Mouse (Mus musculus) stomach, postnatal 0 days (tissue): ENCODE data around the gene Clpp. TPM values are rescaled to one million over a fixed set of nuclear protein-coding genes. Genes with fewer than 3 reads are reported as not detected.

Experiments used
- ATAC-seq: fragments of 200-750 bp; cut with Nextera tagmentation; 2 replicates; pipeline ENCODE4 v1.8.0; 2017; ENCODE audit not compliant: low FRiP score, low TSS enrichment
- DNase-seq: peaks from one replicate; pipeline ENCODE4 v3.0.0-alpha.2; 2016; ENCODE audit warnings: low spot score
- H3K27ac ChIP-seq: fragments of 300-500 bp; sonication (generic); replicated peaks from 2 replicates; pipeline ENCODE4 v1.5.1; 2014; ENCODE audit warnings: mild to moderate bottlenecking, control low read depth
- H3K27me3 ChIP-seq: fragments of 300-500 bp; sonication (generic); 2 replicates; pipeline ENCODE4 v1.6.1; 2014; ENCODE audit warnings: low read length; ENCODE audit not compliant: control insufficient read depth, insufficient read depth
- H3K36me3 ChIP-seq: fragments of 300-500 bp; sonication (generic); 2 replicates; pipeline ENCODE4 v1.6.1; 2014; ENCODE audit warnings: low read length, mixed read lengths; ENCODE audit not compliant: control insufficient read depth, insufficient read depth
- H3K4me1 ChIP-seq: fragments of 300-500 bp; sonication (generic); replicated peaks from 2 replicates; pipeline ENCODE4 v1.6.1; 2014; ENCODE audit warnings: antibody characterized with exemption; ENCODE audit not compliant: control insufficient read depth, insufficient read depth
- H3K4me2 ChIP-seq: fragments of 300-500 bp; sonication (generic); replicated peaks from 2 replicates; pipeline ENCODE4 v1.6.1; 2014; ENCODE audit warnings: low read depth, mild to moderate bottlenecking, control low read depth, moderate library complexity
- H3K4me3 ChIP-seq: fragments of 300-500 bp; sonication (generic); 2 replicates; pipeline ENCODE4 v1.5.1; 2014; ENCODE audit warnings: low read depth, low read length, control low read depth
- H3K9ac ChIP-seq: fragments of 300-500 bp; sonication (generic); 2 replicates; pipeline ENCODE4 v1.6.1; 2014; ENCODE audit warnings: mild to moderate bottlenecking, low read length, control low read depth, mixed read lengths
- H3K9me3 ChIP-seq: fragments of 300-500 bp; sonication (generic); 2 replicates; pipeline ENCODE4 v1.6.1; 2016; ENCODE audit warnings: low read length; ENCODE audit not compliant: control insufficient read depth
- CTCF ChIP-seq: IDR thresholded peaks from 2 replicates; pipeline ENCODE4 v1.5.1; 2016; ENCODE audit warnings: antibody characterized with exemption, low read depth, mild to moderate bottlenecking, moderate library complexity
- EP300 ChIP-seq: optimal IDR thresholded peaks from 2 replicates; pipeline ENCODE3; 2016; ENCODE audit warnings: antibody characterized with exemption
- WGBS: fragments of 180-500 bp; shearing (Covaris S2); extraction: QIAGEN DNeasy Blood & Tissue Kit; methylation state at CpG from one replicate; pipeline ENCODE4 v1.1.7; 2014; 5-methylcytosine and 5-hydroxymethylcytosine counted together
- polyA plus RNA-seq: library from polyadenylated mRNA; unstranded; fragments of >200 nt; fragmentation: Nextera tagmentation; extraction: Ambion mirVana; gene quantifications from 2 replicates; pipeline ENCODE4 v1.2.1, GENCODE M21; 2015

Clpp gene
- polyA plus RNA-seq, 1 experiment from 2014 or later, result 88.6 TPM

DNA sequence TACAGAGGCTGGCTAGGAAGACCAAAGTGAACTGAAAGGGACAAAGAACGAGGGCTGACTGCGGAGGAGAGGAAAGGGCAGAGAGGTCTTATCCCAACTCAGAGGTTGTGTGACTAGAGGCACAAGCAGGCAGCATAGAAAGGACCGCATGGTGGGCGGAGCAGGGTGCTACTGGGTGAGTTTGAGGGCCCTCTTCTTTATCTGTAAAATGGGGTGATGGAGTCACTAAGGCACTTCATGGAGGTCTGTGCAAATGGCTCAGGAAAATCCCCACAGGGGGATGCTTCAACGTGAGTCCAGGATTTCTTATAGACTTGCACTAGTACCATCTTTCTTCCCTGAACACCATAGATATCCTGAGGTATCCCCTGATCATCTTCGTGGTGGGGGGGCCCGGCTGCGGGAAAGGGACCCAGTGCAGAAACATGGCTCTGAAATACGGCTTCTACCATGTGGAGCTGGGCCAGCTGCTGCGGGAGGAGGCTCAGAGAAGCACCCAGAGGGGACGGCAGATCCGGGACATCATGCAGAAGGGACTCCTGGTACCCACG, 22.2 kb downstream of the Clpp start:
- DNase-seq, result no peak
- TF ChIP-seq CTCF (no peak), EP300 (no peak)
- peak overlapping the region; percentile 79; the same call in 1 of the 2 replicates for H3K9ac ChIP-seq

DNA sequence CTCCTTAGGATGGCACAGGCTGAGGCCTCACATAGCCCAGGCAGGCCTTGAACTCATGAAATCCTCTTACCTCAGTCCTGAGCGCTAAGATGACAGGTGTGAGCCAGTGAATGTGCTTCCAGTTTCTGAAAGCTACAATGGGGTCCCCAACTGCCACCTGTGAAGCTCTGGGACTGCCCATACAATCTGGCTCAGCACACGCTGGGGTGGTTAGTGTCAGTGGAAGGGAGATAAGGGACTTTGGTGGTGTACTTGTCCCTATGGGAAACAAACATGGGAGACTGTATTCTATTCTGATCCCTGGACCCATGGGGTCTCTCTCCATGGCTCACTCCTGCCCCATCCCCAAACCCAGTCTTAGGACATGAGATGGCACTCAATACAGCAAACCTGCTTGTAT, 29.6 kb downstream of the Clpp start:
- H3K4me2 ChIP-seq, result no peak overlapping the region
- WGBS, result 71% methylated on average over 2 of the region's 2 CpGs
- no peaks in the 10 kb centered on the region for H3K4me1 ChIP-seq
- DNase-seq (no peak), ATAC-seq (no peak)
- H3K27ac ChIP-seq, result no peak overlapping the region
- no peaks in the 10 kb centered on the region for H3K9me3 ChIP-seq
- TF ChIP-seq EP300 (no peak), CTCF (no peak)
- H3K4me3 ChIP-seq, result no peak overlapping the region
- H3K9ac ChIP-seq, result no peak overlapping the region
- H3K36me3 ChIP-seq, result peaks cover 28% of the 10 kb centered on the region
- H3K27me3 ChIP-seq, result no peaks in the 10 kb centered on the region

More for the DNA sequence above, 22.2 kb downstream of the Clpp start:
- no peaks in the 10 kb centered on the region for H3K27me3 ChIP-seq
- H3K4me3 ChIP-seq, result peak overlapping the region; percentile 64; the same call in 1 of the 2 replicates
- H3K27ac ChIP-seq, result peak overlapping the region; percentile 92
- peak overlapping the region; percentile 86 for H3K4me2 ChIP-seq
- no peaks in the 10 kb centered on the region for H3K9me3 ChIP-seq
- WGBS, result 63% methylated on average over 13 of the region's 13 CpGs
- no peak for ATAC-seq
- H3K4me1 ChIP-seq, result peaks cover 5% of the 10 kb centered on the region; the same call in 1 of the 2 replicates
- H3K36me3 ChIP-seq, result no peaks in the 10 kb centered on the region

DNA sequence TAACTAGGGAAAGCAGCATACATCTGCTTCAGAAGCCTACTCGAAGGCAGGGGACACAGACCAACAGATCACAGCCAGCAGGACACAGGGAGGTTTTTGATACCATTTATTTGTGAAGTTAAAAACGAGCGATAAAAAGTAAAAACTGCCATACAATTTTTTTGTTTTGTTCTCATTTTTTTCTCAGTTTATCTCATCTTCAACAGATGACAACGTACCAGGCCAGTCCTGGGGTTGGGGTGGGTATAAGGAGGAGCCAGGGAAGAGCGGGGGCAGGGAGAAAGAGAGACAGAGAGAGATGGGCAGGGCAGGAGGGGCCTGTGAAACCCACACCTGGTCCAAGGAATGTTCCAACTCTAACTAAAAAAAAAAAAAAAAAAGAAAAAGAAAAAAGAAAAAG, 30.9 kb downstream of the Clpp start:
- Histone ChIP-seq H3K4me1 (no peaks in the 10 kb centered on the region), H3K36me3 (peaks cover 39% of the 10 kb centered on the region), H3K9ac (no peak overlapping the region), H3K27ac (no peak overlapping the region), H3K9me3 (no peaks in the 10 kb centered on the region), H3K27me3 (no peaks in the 10 kb centered on the region), H3K4me3 (no peak overlapping the region), H3K4me2 (no peak overlapping the region)
- TF ChIP-seq EP300, result no peak
- TF ChIP-seq CTCF, result no peak
- no peak for ATAC-seq
- 88% methylated on average over 5 of the region's 5 CpGs for WGBS
- no peak for DNase-seq

DNA sequence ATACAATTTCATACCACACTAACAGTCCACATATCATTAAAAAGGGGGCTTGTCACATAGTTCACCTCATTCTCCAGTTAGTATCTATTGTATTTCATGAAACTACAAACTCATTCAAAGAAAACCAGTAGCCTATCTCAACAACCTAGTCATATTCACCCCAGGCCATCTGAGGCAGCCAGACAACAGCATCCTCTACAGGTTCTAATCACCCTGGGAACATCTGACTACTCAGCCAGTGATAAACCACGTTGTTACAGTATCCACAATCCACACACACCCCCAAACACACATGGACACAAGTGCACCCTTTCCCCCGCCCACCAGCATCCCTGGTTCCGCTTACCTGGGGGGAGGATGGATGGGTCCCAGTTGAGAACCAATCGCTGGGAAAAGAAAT, 37.4 kb downstream of the Clpp start:
- peaks cover 38% of the 10 kb centered on the region for H3K36me3 ChIP-seq
- TF ChIP-seq CTCF, result no peak
- no peak for TF ChIP-seq EP300
- 80% methylated on average over 4 of the region's 4 CpGs for whole genome bisulfite sequencing
- H3K9me3 ChIP-seq, result no peaks in the 10 kb centered on the region
- H3K27me3 ChIP-seq, result no peaks in the 10 kb centered on the region
- 0 out of 2 replicates have a peak, but pooled peaks cover 2% of the 10 kb centered on the region for H3K4me1 ChIP-seq
- no peak overlapping the region for H3K27ac ChIP-seq
- H3K4me3 ChIP-seq, result no peak overlapping the region
- H3K4me2 ChIP-seq, result no peak overlapping the region
- DNase-seq (no peak), ATAC-seq (no peak)
- H3K9ac ChIP-seq, result no peak overlapping the region

DNA sequence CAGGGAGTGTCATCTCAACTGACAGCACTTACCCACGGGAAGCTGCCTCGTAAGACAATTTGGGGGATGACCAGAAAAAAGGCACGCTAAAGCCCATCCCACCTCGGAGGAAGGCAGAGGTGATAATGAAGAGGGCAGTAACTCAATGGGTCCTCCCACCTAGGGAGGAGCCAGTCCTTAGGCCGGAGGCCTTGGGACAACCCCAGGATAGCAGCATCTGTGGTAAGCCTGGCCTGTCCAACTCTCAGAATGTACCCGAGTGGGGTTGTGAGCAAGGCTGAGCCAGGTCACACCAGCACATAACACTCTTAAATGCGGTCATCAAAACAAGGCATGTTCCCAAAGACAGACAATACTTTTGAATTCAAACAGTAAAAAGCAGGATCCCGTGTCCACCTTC, 39.6 kb downstream of the Clpp start:
- Histone ChIP-seq H3K36me3 (peaks cover 19% of the 10 kb centered on the region), H3K4me2 (peak overlapping the region; percentile 67), H3K9ac (peak overlapping the region; percentile 100), H3K4me1 (0 out of 2 replicates have a peak, but pooled peaks cover 3% of the 10 kb centered on the region), H3K4me3 (peak overlapping the region; percentile 82), H3K27me3 (no peaks in the 10 kb centered on the region), H3K9me3 (no peaks in the 10 kb centered on the region), H3K27ac (no peak overlapping the region)
- 16% methylated on average over 8 of the region's 8 CpGs for WGBS
- ATAC-seq (no peak), DNase-seq (no peak)
- no peak for TF ChIP-seq EP300
- TF ChIP-seq CTCF, result no peak

DNA sequence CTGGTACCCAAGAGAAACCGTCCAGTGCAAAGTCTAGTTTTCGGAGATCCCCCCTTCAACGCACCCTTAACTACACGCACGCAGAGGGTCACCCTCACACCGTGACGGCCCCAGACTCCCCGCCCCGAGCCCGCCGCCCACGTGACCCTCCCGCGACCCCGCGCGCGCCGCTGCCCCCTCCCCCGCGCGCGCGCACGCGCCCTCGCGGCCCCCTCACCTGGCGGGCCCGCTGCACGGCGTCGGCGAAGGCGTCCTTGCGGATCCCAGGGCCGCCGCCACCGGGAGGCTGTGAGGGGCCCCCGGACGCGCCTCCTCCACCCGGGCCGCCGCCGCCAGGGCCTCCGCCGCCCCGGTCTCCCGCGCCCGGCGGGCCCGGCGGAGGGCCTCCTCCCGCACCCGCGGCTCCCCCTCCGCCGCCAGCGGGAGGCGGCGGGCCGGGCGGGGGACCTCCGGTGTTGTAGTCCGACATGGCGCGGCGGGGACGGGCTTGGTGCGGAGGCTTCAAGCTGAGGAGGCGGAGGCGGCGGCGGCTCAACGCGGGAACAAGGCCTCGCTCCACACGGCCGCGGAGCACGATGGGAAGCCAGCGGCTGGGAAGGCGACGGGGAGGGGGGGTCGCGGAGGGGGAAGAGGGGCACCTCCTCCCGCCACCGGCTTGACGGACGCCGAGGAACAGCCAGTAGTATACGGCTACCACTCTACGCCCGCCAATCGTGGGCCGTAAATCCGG, 41.0 kb downstream of the Clpp start, which contains the start of gene Khsrp:
TSS of gene Khsrp (minus strand) at position 592 of the 730 bp plus-strand sequence.
- peaks cover 8% of the 10 kb centered on the region; the same call in 1 of the 2 replicates for H3K36me3 ChIP-seq
- peak within 1 kb of the TSS; percentile 95 for H3K27ac ChIP-seq
- TF ChIP-seq CTCF (no peak), EP300 (no peak)
- no peaks in the 10 kb centered on the region for H3K27me3 ChIP-seq
- 0 out of 2 replicates have a peak, but pooled peaks cover 3% of the 10 kb centered on the region for H3K4me1 ChIP-seq
- H3K4me3 ChIP-seq, result peak within 1 kb of the TSS; percentile 82
- H3K9ac ChIP-seq, result peak within 1 kb of the TSS; percentile 100
- H3K4me2 ChIP-seq, result peak within 1 kb of the TSS; percentile 67
- ATAC-seq (no peak), DNase-seq (peak; percentile 51)
- WGBS, result under 1% methylated on average over 64 of the region's 99 CpGs
- no peaks in the 10 kb centered on the region for H3K9me3 ChIP-seq
